Mouse (Mus musculus): ENCODE measurements around the gene Mau2. TPM values are rescaled to one million over a fixed set of nuclear protein-coding genes. Genes with fewer than 3 reads are reported as not detected.
A peak's percentile ranks its signal among the peaks of the same experiment; 100 is the strongest.
"Not testable (repeated sequence)": the region's sequence is repeated elsewhere in the genome, so short reads cannot be mapped to it uniquely, and the experiment has no call there.

The Mau2 gene
- polyA plus RNA-seq, 1 experiment from 2014 or later = 54.2 TPM

DNA sequence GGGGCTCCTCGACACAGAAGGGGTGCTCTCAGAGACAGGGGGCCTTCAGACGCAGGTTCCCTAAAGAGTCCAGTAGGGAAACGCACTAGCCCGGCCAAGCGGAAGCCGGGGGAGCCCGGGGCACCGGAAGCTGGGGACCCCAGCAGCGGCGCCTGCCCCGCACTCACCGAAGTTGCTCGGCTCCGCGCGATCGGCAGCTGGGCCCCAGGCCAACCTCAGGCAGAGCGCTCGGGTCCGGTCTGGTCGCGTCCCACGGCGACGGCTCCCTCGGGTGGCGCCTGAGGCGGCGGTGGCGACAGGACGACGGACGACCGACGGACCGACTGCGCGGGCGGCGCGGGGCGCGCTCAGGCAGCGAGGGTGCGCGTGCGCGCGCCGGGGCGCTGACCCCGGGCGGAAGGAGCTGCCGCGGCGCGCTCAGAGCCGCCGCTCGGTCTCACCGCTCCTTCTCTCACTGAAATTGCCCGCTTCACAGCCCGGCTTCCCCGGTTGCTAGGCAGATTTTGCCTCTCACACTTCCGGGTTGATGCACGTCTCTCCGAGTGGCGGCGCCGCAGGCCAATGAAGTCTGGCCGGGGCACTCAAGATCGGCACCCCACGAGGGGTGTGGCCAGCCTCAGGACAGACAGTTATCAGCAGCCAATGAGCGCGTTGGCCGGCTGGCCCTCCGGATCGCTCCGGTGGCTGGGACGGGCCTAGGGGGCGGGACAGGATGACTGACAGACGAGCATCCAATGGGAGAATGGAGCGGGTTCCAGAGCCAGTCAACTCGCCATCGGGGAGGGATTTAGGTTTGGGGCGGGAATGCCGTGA is 46.6 kb downstream of the Mau2 start, which contains the start of gene Gatad2a:
Gene Gatad2a, minus strand, starts transcription at position 609 of the 813 bp plus-strand sequence.
- WGBS = under 1% methylated on average over 86 of the region's 87 CpGs
- Histone ChIP-seq H3K4me1 (peaks cover 13% of the 10 kb centered on the region), H3K27me3 (no peaks in the 10 kb centered on the region), H3K36me3 (no peaks in the 10 kb centered on the region; the same call in 1 of the 2 replicates), H3K4me2 (peak within 1 kb of the TSS; percentile 78), H3K4me3 (peak within 1 kb of the TSS; percentile 100), H3K9me3 (no peaks in the 10 kb centered on the region), H3K27ac (peak within 1 kb of the TSS; percentile 91), H3K9ac (peak within 1 kb of the TSS; percentile 71)
- ATAC-seq (ENCODE audit: insufficient number of reproducible peaks, low FRiP score, low TSS enrichment, low read depth) = peak; percentile 100

- Histone ChIP-seq H3K27ac (peak overlapping the region; percentile 86), H3K4me1 (peaks cover 13% of the 10 kb centered on the region), H3K27me3 (no peaks in the 10 kb centered on the region), H3K9me3 (no peaks in the 10 kb centered on the region), H3K36me3 (no peaks in the 10 kb centered on the region; the same call in 1 of the 2 replicates), H3K9ac (peak overlapping the region; percentile 69), H3K4me2 (peak overlapping the region; percentile 78), H3K4me3 (peak overlapping the region; percentile 100)
- under 1% methylated on average over 7 of the region's 7 CpGs for WGBS
- no peak for ATAC-seq (ENCODE audit: insufficient number of reproducible peaks, low FRiP score, low TSS enrichment, low read depth)
Observed at GRCm38 (mm10) chr8:69995422-69995775, 47.1 kb downstream of the Mau2 start.

DNA sequence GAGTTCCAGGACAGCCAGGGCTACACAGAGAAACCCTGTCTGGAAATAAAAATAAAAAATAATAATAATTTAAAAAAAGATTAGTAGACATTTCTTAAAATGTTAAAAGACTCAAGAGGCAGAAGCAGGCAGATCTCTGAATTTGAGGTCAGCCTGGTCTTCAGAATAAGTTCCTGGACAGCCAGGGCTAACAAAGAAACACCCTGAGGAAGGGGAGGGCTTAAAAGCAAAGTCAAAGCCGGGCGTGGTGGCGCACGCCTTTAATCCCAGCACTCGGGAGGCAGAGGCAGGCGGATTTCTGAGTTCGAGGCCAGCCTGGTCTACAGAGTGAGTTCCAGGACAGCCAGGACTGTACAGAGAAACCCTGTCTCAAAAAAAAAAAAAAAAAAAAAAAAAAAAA is 53.6 kb downstream of the Mau2 start:
- not testable (repeated sequence) for H3K9me3 ChIP-seq; H3K4me3 ChIP-seq; H3K9ac ChIP-seq; H3K27me3 ChIP-seq; H3K4me1 ChIP-seq; H3K36me3 ChIP-seq; ATAC-seq (ENCODE audit: insufficient number of reproducible peaks, low FRiP score, low TSS enrichment, low read depth); H3K27ac ChIP-seq; H3K4me2 ChIP-seq
- 99% methylated on average over 7 of the region's 7 CpGs for WGBS

DNA sequence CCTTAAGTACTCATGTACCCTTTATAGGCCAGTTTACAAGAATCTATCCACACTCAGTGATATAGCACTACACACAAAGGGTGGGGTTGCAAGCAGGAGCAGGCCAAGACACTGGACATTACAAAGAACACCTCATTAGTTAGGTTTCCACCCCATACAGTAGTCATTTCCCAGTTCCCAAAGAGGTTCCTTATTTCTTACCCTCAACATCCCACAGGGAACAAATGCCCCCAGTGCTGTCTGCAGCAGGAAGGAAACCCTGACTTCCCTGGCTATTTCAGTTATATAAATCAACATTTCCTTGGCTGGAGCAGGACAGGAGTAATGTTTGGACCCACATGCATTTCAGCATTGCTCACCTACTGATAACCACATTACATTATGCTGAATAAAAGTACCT is 54.8 kb downstream of the Mau2 start:
- Histone ChIP-seq H3K9ac (no peak overlapping the region), H3K4me3 (no peak overlapping the region), H3K9me3 (no peaks in the 10 kb centered on the region), H3K36me3 (no peaks in the 10 kb centered on the region; the same call in 1 of the 2 replicates), H3K4me2 (no peak overlapping the region), H3K27me3 (no peaks in the 10 kb centered on the region), H3K27ac (no peak overlapping the region), H3K4me1 (no peaks in the 10 kb centered on the region)
- no peak for ATAC-seq (ENCODE audit: insufficient number of reproducible peaks, low FRiP score, low TSS enrichment, low read depth)

GRCm38 (mm10) chr8:69984876-69985553 is 57.5 kb downstream of the Mau2 start:
- peak overlapping the region; percentile 61 for H3K27ac ChIP-seq
- 79% methylated on average over 2 of the region's 2 CpGs for WGBS
- ATAC-seq (ENCODE audit: insufficient number of reproducible peaks, low FRiP score, low TSS enrichment, low read depth) = no peak

GRCm38 (mm10) chr8:69978456-69978855 is 64.1 kb downstream of the Mau2 start:
- H3K4me2 ChIP-seq = no peak overlapping the region
- no peak overlapping the region for H3K4me3 ChIP-seq
- no peaks in the 10 kb centered on the region for H3K4me1 ChIP-seq
- no peaks in the 10 kb centered on the region for H3K9me3 ChIP-seq
- 93% methylated on average over 4 of the region's 4 CpGs for whole genome bisulfite sequencing
- no peak overlapping the region for H3K9ac ChIP-seq
- H3K36me3 ChIP-seq = no peaks in the 10 kb centered on the region
- no peak for ATAC-seq (ENCODE audit: insufficient number of reproducible peaks, low FRiP score, low TSS enrichment, low read depth)
- no peak overlapping the region for H3K27ac ChIP-seq
- H3K27me3 ChIP-seq = no peaks in the 10 kb centered on the region

More at GRCm38 (mm10) chr8:69984876-69985553, 57.5 kb downstream of the Mau2 start:
- Histone ChIP-seq H3K9ac (no peak overlapping the region), H3K4me2 (no peak overlapping the region), H3K9me3 (no peaks in the 10 kb centered on the region), H3K27me3 (no peaks in the 10 kb centered on the region), H3K4me1 (no peaks in the 10 kb centered on the region), H3K4me3 (no peak overlapping the region), H3K36me3 (no peaks in the 10 kb centered on the region)

DNA sequence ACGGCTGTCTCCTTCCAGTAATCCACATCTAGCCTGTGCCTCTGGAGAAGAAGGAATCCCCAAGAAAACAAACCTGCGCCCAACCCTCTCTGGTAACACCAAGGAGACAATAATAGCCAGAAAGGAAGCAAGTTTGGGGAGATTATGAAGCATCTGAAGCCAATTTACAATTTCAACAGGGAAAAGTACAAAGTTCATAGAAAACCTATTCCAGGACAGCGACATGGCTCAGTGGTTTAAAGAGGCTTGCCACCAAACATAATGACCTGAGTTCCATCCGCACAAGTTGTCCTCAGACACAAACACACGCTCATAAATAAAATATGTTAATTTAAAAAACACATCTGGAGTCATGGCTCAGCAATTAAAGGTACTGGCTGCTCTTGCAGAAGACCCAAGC is 67.7 kb downstream of the Mau2 start:
- 33% methylated on average over 5 of the region's 5 CpGs for WGBS
- H3K36me3 ChIP-seq = no peaks in the 10 kb centered on the region
- ATAC-seq (ENCODE audit: insufficient number of reproducible peaks, low FRiP score, low TSS enrichment, low read depth) = no peak
- H3K27me3 ChIP-seq = no peaks in the 10 kb centered on the region
- H3K4me2 ChIP-seq = peak overlapping the region; percentile 77
- H3K9me3 ChIP-seq = no peaks in the 10 kb centered on the region
- H3K9ac ChIP-seq = 0 out of 2 replicates have a peak overlapping the region, but pooled peaks have one; percentile 23
- H3K4me1 ChIP-seq = peaks cover 25% of the 10 kb centered on the region
- H3K27ac ChIP-seq = 0 out of 2 replicates have a peak overlapping the region, but pooled peaks have one; percentile 75
- peak overlapping the region; percentile 99 for H3K4me3 ChIP-seq

- Histone ChIP-seq H3K4me2 (peak overlapping the region; percentile 77), H3K27ac (peak overlapping the region; percentile 89), H3K27me3 (no peaks in the 10 kb centered on the region), H3K9me3 (no peaks in the 10 kb centered on the region), H3K4me1 (peaks cover 25% of the 10 kb centered on the region), H3K36me3 (no peaks in the 10 kb centered on the region), H3K4me3 (peak overlapping the region; percentile 99), H3K9ac (peak overlapping the region; percentile 95)
- ATAC-seq (ENCODE audit: insufficient number of reproducible peaks, low FRiP score, low TSS enrichment, low read depth) = peak; percentile 88
- under 1% methylated on average over 49 of the region's 50 CpGs for WGBS
Observed at GRCm38 (mm10) chr8:69974194-69974614, 68.3 kb downstream of the Mau2 start.

DNA sequence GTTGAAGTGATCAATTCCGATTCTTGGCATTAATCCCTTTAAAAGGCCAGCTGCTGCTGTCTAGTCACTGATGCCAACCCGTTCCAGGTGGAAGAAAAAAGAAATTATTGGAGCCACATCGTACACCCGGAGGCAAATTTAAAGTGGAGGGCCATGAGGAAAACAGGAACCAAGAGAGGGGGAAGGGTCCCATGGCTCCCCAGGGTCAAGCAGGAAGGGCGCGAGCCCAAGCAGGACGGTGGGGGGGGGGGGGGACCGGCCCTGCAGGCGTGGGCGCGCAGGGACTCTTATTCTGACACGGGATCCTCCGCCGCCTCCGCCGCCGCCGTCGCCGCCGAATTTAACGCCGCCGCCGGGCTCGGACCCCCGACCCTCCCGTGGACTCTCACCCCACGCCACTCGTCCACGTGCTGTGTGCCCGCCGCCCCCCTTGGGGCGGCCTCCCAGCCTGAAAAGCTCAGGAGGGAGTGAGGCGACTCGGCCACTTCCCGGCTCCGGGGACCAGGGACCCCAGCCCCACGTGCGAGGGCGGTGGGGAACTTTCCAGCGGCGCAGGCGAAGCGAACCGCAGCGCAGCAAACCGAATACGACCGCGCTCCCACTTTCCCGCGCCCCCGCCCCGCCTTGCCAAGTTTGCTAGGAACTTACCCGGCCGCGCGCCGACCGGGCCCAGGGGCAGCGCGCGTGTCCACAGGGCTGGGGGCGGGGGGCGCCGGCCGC is 68.9 kb downstream of the Mau2 start:
- peaks cover 25% of the 10 kb centered on the region for H3K4me1 ChIP-seq
- no peaks in the 10 kb centered on the region for H3K27me3 ChIP-seq
- no peak for ATAC-seq (ENCODE audit: insufficient number of reproducible peaks, low FRiP score, low TSS enrichment, low read depth)
- peak overlapping the region; percentile 77 for H3K4me2 ChIP-seq
- H3K27ac ChIP-seq = peak overlapping the region; percentile 89
- H3K4me3 ChIP-seq = peak overlapping the region; percentile 99
- H3K36me3 ChIP-seq = no peaks in the 10 kb centered on the region
- peak overlapping the region; percentile 95 for H3K9ac ChIP-seq
- H3K9me3 ChIP-seq = no peaks in the 10 kb centered on the region
- under 1% methylated on average over 66 of the region's 68 CpGs for WGBS

DNA sequence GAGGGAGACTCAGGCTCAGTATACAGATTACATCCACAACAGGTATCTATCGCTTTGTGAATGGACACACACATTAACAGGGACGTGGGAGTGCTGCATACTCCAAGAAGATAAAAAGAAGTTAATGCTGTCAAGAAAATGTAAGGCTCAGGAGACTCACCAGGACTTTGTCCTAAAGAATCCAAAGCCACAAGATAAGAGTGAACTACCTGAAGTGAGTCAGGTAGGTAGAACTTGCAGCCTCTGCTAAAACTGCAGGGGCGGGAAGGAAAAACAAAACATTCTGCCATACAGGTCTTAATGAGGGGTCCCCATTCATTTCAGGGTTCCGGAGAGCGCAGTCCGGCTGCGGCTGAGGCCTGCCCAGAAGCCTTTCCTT is 69.5 kb downstream of the Mau2 start:
- Histone ChIP-seq H3K27me3 (no peaks in the 10 kb centered on the region), H3K4me1 (peaks cover 25% of the 10 kb centered on the region), H3K36me3 (no peaks in the 10 kb centered on the region), H3K9me3 (no peaks in the 10 kb centered on the region), H3K4me2 (peak overlapping the region; percentile 77), H3K27ac (peak overlapping the region; percentile 89; the same call in 1 of the 2 replicates), H3K9ac (peak overlapping the region; percentile 95), H3K4me3 (peak overlapping the region; percentile 99)
- no peak for ATAC-seq (ENCODE audit: insufficient number of reproducible peaks, low FRiP score, low TSS enrichment, low read depth)
- 11% methylated on average over 7 of the region's 7 CpGs for WGBS

DNA sequence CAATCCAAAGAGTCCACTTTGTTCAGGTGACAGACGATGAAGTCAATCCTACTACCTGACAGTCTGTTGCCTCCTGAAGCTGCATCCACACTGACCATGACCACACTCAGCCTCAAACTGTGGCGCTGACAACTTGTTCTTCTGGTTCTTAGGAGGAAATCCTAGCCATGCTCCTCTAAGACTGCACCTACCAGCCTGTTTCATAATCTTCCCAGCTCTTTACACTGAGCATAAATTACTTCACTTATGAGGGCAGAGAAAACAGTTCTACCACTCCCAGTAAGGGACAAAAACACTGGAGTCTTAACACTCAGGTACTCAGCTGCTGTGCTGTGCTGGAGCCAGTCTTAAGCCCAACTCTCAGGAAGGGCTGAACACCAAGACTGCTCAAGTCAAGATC is 71.7 kb downstream of the Mau2 start:
- H3K4me2 ChIP-seq = no peak overlapping the region
- no peak overlapping the region for H3K4me3 ChIP-seq
- H3K36me3 ChIP-seq = peaks cover under 1% of the 10 kb centered on the region; the same call in 1 of the 2 replicates
- H3K4me1 ChIP-seq = peaks cover 25% of the 10 kb centered on the region
- no peak for ATAC-seq (ENCODE audit: insufficient number of reproducible peaks, low FRiP score, low TSS enrichment, low read depth)
- H3K27ac ChIP-seq = 0 out of 2 replicates have a peak overlapping the region, but pooled peaks have one; percentile 22
- WGBS = 77% methylated on average over 2 of the region's 2 CpGs
- H3K9ac ChIP-seq = no peak overlapping the region
- H3K9me3 ChIP-seq = no peaks in the 10 kb centered on the region
- H3K27me3 ChIP-seq = no peaks in the 10 kb centered on the region
